Mouse (Mus musculus) intestine, postnatal 0 days (tissue): Measurements from ENCODE around the gene Fbxo6. TPM values are rescaled to one million over a fixed set of nuclear protein-coding genes. Genes with fewer than 3 reads are reported as not detected.
"Not testable (repeated sequence)": the region's sequence is repeated elsewhere in the genome, so short reads cannot be mapped to it uniquely, and the experiment has no call there.

Source experiments
- ATAC-seq: fragments of 200-750 bp; cut with Nextera tagmentation; 2 replicates; pipeline ENCODE4 v1.8.0; 2017; ENCODE audit warnings: mild to moderate bottlenecking, moderate TSS enrichment, moderate library complexity
- H3K27ac ChIP-seq: fragments of 300-500 bp; sonication (generic); 2 replicates; pipeline ENCODE4 v1.5.1; 2014; ENCODE audit warnings: mild to moderate bottlenecking, low read depth, low read length, moderate library complexity
- H3K27me3 ChIP-seq: fragments of 300-500 bp; sonication (generic); replicated peaks from 2 replicates; pipeline ENCODE4 v1.6.1; 2014; ENCODE audit warnings: low read length, mixed read lengths; ENCODE audit not compliant: control insufficient read depth, insufficient read depth
- H3K36me3 ChIP-seq: fragments of 300-500 bp; sonication (generic); 2 replicates; pipeline ENCODE4 v1.6.1; 2014; ENCODE audit warnings: mild to moderate bottlenecking, moderate library complexity; ENCODE audit not compliant: control insufficient read depth, insufficient read depth
- H3K4me1 ChIP-seq: fragments of 300-500 bp; sonication (generic); replicated peaks from 2 replicates; pipeline ENCODE4 v1.6.1; 2014; ENCODE audit warnings: antibody characterized with exemption, low read length, mixed read lengths; ENCODE audit not compliant: control insufficient read depth, insufficient read depth
- H3K4me2 ChIP-seq: fragments of 300-500 bp; sonication (generic); replicated peaks from 2 replicates; pipeline ENCODE4 v1.6.1; 2014; ENCODE audit warnings: low read depth, mild to moderate bottlenecking, moderate library complexity
- H3K4me3 ChIP-seq: fragments of 300-500 bp; sonication (generic); 2 replicates; pipeline ENCODE4 v1.5.1; 2014; ENCODE audit warnings: low read depth, low read length
- H3K9ac ChIP-seq: fragments of 300-500 bp; sonication (generic); 2 replicates; pipeline ENCODE4 v1.6.1; 2014; ENCODE audit warnings: mild to moderate bottlenecking, low read depth, low read length
- H3K9me3 ChIP-seq: fragments of 300-500 bp; sonication (generic); 2 replicates; pipeline ENCODE4 v1.6.1; 2016; ENCODE audit warnings: mixed run types; ENCODE audit not compliant: control insufficient read depth
- CTCF ChIP-seq: sonication (generic); IDR thresholded peaks from 2 replicates; pipeline ENCODE4 v1.5.1; 2016; ENCODE audit warnings: low read depth, mild to moderate bottlenecking, control low read depth, antibody characterized with exemption, moderate library complexity
- WGBS: fragments of 180-500 bp; shearing (Covaris S2); extraction: QIAGEN DNeasy Blood & Tissue Kit; methylation state at CpG from one replicate; pipeline ENCODE4 v1.1.7; 2014; 5-methylcytosine and 5-hydroxymethylcytosine counted together
- polyA plus RNA-seq: library from polyadenylated mRNA; unstranded; fragments of >200 nt; fragmentation: Nextera tagmentation; extraction: Ambion mirVana; gene quantifications from 2 replicates; pipeline ENCODE4 v1.2.1, GENCODE M21; 2015

The Fbxo6 gene
- polyA plus RNA-seq, 1 experiment from 2014 or later: 55.4 TPM

DNA sequence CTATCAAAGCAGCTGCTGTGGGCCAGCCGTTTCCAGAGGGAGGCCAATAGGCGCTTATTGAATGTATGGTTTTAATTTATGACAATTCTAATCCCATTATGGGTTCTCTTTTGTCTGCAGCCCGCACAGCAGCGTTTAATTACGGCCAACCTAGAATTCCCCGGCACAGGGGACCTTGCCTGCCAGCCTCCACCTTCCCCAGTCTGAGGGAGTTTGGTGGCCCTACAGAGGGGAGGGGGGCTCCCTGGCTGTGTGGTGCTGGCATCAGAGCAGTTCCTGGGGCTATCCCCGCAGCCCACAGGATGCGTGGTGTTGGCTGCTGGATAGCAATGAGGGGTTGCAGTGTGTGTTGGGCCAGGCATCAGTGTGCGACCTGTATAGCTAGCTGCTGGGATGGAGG, 32.6 kb upstream of the Fbxo6 start:
- H3K27me3 ChIP-seq: no peaks in the 10 kb centered on the region
- H3K36me3 ChIP-seq: no peaks in the 10 kb centered on the region
- no peak overlapping the region for H3K4me2 ChIP-seq
- no peak overlapping the region for H3K9ac ChIP-seq
- no peak for ATAC-seq
- no peaks in the 10 kb centered on the region for H3K4me1 ChIP-seq
- no peak overlapping the region for H3K4me3 ChIP-seq
- H3K27ac ChIP-seq: no peak overlapping the region
- WGBS: 69% methylated on average over 9 of the region's 9 CpGs
- no peak for TF ChIP-seq CTCF
- H3K9me3 ChIP-seq: no peaks in the 10 kb centered on the region

DNA sequence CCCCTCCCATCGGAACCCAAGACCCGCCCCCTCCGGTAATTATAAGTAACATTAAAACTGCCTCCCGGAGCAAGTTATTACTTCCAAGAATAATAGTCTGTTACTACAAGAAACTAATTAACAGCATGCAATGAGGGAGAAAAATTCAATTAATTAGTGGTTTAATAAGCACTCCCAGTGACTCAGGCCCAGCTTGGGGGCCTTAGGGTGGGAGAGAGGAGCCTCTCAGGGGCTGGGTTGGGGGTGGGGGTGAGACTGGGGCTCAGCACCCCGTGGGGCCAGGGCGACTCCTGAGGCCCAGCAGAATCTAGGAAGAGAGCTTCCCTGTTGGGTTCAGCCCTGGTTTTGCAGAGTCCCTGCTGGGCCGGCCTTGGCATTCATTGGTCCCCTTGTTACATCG, 30.4 kb upstream of the Fbxo6 start:
- TF ChIP-seq CTCF: no peak
- H3K27me3 ChIP-seq: no peaks in the 10 kb centered on the region
- no peaks in the 10 kb centered on the region for H3K9me3 ChIP-seq
- H3K4me3 ChIP-seq: no peak overlapping the region
- no peak for ATAC-seq
- no peak overlapping the region for H3K9ac ChIP-seq
- no peak overlapping the region for H3K27ac ChIP-seq
- 33% methylated on average over 8 of the region's 8 CpGs for WGBS
- no peaks in the 10 kb centered on the region for H3K4me1 ChIP-seq
- H3K4me2 ChIP-seq: no peak overlapping the region
- H3K36me3 ChIP-seq: no peaks in the 10 kb centered on the region

DNA sequence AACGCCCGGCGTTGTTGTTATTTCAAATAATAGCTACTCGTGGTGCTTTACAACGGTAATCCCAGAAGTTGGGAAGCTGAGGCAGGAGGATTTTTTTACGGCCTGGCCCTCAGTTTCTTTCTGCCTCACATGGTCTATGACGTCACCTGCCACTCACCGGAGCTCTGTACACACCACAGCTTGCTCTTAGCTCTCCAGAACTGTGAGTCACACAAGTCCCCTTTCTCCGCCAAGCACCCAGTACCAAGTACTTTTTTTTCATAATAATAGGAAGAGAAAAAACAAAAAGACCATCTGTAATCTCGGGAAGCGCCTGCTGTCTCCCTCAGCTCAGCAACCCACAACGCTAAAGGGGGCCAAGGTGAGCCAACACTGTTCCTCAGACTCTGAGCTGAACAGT, 29.5 kb upstream of the Fbxo6 start:
- no peak for TF ChIP-seq CTCF
- no peak overlapping the region for H3K4me2 ChIP-seq
- no peaks in the 10 kb centered on the region for H3K27me3 ChIP-seq
- no peak overlapping the region for H3K4me3 ChIP-seq
- no peaks in the 10 kb centered on the region for H3K36me3 ChIP-seq
- H3K27ac ChIP-seq: no peak overlapping the region
- H3K9ac ChIP-seq: no peak overlapping the region
- H3K4me1 ChIP-seq: no peaks in the 10 kb centered on the region
- WGBS: 87% methylated on average over 12 of the region's 12 CpGs
- H3K9me3 ChIP-seq: no peaks in the 10 kb centered on the region
- ATAC-seq: no peak

DNA sequence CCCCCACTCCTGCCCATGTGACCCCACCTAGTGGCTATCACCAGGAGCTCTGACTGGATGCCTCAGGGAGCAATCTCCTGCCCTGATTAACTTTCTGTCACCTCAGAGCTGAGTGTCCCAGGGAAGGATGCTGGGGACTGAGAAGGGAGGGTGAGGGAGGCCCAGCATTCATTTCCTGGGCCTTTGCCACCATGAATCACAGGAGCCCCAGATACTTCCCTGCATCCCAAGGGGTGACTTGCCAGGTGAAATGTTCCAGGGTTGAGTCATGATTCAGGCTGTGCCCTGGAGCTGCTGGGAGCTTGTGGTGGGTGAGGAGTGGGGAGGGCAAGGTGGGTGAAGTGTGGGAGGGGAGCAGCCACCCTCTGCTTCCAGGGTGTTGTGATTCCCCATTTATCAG, 25.8 kb upstream of the Fbxo6 start:
- Histone ChIP-seq H3K9ac (no peak overlapping the region), H3K4me1 (no peaks in the 10 kb centered on the region), H3K4me3 (no peak overlapping the region), H3K36me3 (no peaks in the 10 kb centered on the region), H3K27me3 (peaks cover 36% of the 10 kb centered on the region), H3K27ac (no peak overlapping the region), H3K9me3 (no peaks in the 10 kb centered on the region), H3K4me2 (no peak overlapping the region)
- TF ChIP-seq CTCF: no peak
- ATAC-seq: no peak

DNA sequence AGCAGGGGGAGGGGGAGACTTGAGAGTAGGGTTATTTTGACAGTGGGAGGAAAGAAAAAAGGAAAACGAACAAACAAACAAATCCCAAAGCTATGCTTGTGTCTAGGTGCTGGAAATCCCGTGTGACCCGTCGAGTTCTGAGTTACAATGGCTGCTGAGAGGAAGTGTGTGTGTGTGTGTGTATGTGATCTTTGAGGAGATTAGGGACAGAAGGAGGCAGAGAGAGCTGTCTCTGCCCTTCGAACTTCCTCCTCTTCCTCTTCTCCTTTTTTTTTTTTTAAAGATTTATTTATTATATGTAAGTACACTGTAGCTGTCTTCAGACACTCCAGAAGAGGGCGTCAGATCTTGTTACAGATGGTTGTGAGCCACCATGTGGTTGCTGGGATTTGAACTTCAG, 24.7 kb upstream of the Fbxo6 start:
- H3K4me2 ChIP-seq, H3K4me1 ChIP-seq, H3K4me3 ChIP-seq, H3K9ac ChIP-seq, H3K27ac ChIP-seq, ATAC-seq, H3K9me3 ChIP-seq, H3K36me3 ChIP-seq: not testable (repeated sequence)
- H3K27me3 ChIP-seq: peaks cover 47% of the 10 kb centered on the region
- WGBS: 52% methylated on average over 5 of the region's 6 CpGs

DNA sequence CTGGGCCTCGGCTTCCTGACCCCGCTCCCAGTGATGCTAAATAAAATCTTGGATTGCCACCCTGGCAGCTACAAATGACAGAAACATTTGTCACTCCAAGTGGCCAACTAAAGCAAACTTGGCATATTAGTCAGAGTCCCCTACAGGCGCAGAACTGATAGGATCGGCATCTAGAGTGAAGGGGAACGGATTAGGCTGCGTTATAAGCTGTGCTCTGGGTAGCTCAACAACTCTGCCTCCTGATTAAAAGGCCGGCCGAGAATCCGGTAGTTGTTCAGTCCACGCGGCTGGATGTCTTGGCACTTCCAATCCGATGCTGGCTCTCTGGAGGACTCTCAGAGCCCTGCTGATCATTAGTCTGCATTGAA, 22.5 kb upstream of the Fbxo6 start:
- no peak overlapping the region for H3K27ac ChIP-seq
- peaks cover 61% of the 10 kb centered on the region for H3K27me3 ChIP-seq
- TF ChIP-seq CTCF: no peak
- no peak for ATAC-seq
- H3K9me3 ChIP-seq: no peaks in the 10 kb centered on the region
- WGBS: 21% methylated on average over 12 of the region's 12 CpGs
- no peaks in the 10 kb centered on the region for H3K36me3 ChIP-seq
- H3K9ac ChIP-seq: no peak overlapping the region
- H3K4me1 ChIP-seq: no peaks in the 10 kb centered on the region
- H3K4me2 ChIP-seq: no peak overlapping the region
- H3K4me3 ChIP-seq: no peak overlapping the region

DNA sequence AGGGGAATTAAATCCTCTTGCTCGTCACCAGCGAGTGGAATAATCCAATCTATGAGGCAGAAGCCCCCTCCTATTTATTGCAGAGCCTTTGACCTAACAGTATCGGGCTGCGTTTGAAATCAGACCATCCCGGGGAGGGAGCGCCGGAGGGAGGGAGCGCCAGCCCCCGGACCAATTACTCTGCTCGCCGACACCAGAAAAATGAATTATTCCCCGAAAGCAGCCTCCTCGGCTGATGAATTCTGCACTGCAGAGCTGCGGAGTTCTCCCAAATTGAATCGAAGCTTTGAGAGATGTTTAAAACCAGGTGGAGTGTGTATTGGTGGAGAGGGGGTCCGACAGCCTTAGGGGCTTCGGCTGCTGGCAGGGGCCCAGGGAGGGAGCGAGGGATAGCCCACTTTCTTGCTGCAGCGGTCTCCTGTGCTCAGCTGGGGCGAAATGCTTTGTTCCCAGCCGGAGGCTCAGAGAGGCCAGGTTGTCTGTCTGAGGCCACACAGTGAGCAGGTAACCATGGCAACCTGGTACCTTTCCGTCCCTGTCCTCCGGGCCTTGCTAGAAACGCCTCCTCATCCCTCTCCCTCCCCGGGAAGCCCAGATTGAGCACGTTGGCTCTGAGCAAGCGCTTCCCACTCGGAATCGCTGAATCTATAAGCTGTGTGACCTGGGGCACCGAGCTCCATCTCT, 22.0 kb upstream of the Fbxo6 start:
- no peak overlapping the region for H3K9ac ChIP-seq
- no peak for TF ChIP-seq CTCF
- H3K36me3 ChIP-seq: no peaks in the 10 kb centered on the region
- H3K27me3 ChIP-seq: peaks cover 63% of the 10 kb centered on the region
- H3K9me3 ChIP-seq: no peaks in the 10 kb centered on the region
- no peak overlapping the region for H3K4me2 ChIP-seq
- H3K27ac ChIP-seq: no peak overlapping the region
- H3K4me3 ChIP-seq: no peak overlapping the region
- H3K4me1 ChIP-seq: no peaks in the 10 kb centered on the region
- no peak for ATAC-seq
- 3% methylated on average over 30 of the region's 30 CpGs for WGBS
